Mouse (Mus musculus) neutrophil, adult 83 days (primary cell): ENCODE data around the gene Tmed4. TPM values are rescaled to one million over a fixed set of nuclear protein-coding genes. Genes with fewer than 3 reads are reported as not detected.

Experiments
- total RNA-seq, 2 experiments: library from RNA; stranded (reverse); gene quantifications; one replicate each; pipeline ENCODE4 v1.2.4; 2023

Gene Tmed4
- 10 to 100 TPM; 27.0 to 30.2 TPM for total RNA-seq

GRCm38 (mm10) chr11:6274387-6275093, at the start of gene Tmed4:
Gene Tmed4 (minus strand): TSS chr11:6274870.

GRCm38 (mm10) chr11:6291401-6292115, 16.9 kb upstream of the Tmed4 start, which contains the start of gene Ogdh:
Gene Ogdh (plus strand): TSS chr11:6291633.

GRCm38 (mm10) chr11:6267320-6268254, 7.1 kb downstream of the Tmed4 start, which contains the start of gene Ddx56:
Gene Ddx56 (minus strand): TSS chr11:6267772.

GRCm38 (mm10) chr11:6230012-6230411, 44.7 kb downstream of the Tmed4 start, which contains the start of gene Npc1l1:
Gene Npc1l1 (minus strand): TSS chr11:6230143.

Other genes starting within 250 kb of the Tmed4 start
- gene Camk2b, start 208.5 kb downstream of the Tmed4 start, total RNA-seq = 1 to 10 TPM in 1 of 2 experiments, under 1 TPM in 1; 0.75 to 1.3 TPM
- gene A730071L15Rik, start 74.8 kb downstream of the Tmed4 start, total RNA-seq = not detected
- gene Nudcd3, start 74.5 kb downstream of the Tmed4 start, total RNA-seq = 10 to 100 TPM; 29.0 to 32.2 TPM
- gene Npc1l1, start 44.7 kb downstream of the Tmed4 start, total RNA-seq = not detected
- 10 to 100 TPM; 22.2 to 24.0 TPM for gene Ddx56, start 7.1 kb downstream of the Tmed4 start, total RNA-seq
- gene Ogdh, start 16.8 kb upstream of the Tmed4 start, total RNA-seq = 100 to 1,000 TPM; 115 to 127 TPM
- gene Zmiz2, start 114.2 kb upstream of the Tmed4 start, total RNA-seq = 10 to 100 TPM; 38.9 to 39.4 TPM
- gene Ppia, start 140.6 kb upstream of the Tmed4 start, total RNA-seq = 100 to 1,000 TPM; 886 to 907 TPM
- 10 to 100 TPM; 83.9 to 89.8 TPM for gene H2afv, start 169.6 kb upstream of the Tmed4 start, total RNA-seq
- 10 to 100 TPM; 39.8 to 47.8 TPM for gene Purb, start 201.0 kb upstream of the Tmed4 start, total RNA-seq
- 100 to 1,000 TPM; 210 to 242 TPM for gene Myo1g, start 246.1 kb upstream of the Tmed4 start, total RNA-seq